Mouse (Mus musculus) testis, postnatal 10 days (tissue): ENCODE data around the gene Mta3.
A peak's percentile ranks its signal among the peaks of the same experiment; 100 is the strongest.

Experiments
- DNase-seq: peaks from one replicate; pipeline ENCODE4 v3.0.0; 2021; ENCODE audit warnings: low spot score

The Mta3 gene

DNA sequence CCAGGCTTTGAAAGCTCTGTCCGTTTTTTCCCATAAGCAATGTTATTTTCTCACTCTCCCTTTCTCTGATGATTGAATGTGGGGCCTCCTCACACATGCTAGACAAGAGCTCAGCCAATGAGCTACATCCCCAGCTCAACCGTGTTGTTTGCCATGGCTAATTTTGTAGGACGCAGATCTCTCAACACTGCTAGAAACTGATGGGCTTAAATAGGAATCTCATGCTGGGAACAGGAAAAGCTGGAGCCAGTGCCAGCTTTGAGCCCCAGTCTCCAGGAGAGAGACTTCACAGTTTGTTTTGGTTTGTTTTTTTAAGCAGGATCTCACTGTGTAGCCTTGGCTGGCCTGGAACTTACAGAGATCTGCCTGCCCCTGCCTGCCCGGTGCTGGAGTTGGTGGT lies 53.6 kb downstream of the Mta3 start:
- no peak for DNase-seq

DNA sequence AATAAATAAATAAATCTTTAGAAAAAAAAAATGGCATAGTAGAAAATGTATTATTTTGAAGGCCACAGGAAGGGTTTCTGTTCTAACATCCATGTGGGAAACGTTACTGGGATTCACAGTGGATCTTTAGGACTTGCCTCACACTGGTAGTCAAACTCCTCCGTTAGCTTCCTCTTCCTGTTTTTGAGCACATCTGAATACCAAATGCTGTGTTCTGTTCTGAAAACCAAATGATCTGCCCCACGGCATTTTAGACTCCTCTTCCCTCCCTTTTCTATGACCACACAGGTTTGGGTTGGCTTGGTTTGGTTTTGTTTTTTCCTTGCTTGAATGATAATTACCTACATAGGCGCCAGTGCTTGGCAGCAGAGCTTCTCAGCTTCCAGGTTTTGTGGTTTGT lies 58.6 kb downstream of the Mta3 start:
- DNase-seq = no peak

DNA sequence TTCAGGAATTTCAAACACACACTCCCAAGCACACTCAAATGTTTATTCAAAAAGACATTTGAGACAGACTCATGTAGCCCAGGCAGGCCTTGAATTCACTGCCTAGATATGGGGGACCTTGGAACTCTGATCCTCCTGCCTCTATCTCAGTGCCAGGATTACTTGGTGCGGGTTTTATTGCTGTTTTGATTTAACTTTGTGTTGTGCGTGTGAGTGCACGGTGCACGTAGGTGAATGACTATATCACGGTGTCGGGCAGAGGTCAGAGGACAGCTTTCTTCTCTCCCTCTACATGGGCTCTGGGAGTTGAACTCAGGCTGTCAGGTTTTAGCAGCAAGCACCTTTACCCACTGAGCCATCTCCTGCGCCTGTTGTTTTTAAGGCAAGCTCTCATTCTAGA lies 61.1 kb downstream of the Mta3 start:
- no peak for DNase-seq

DNA sequence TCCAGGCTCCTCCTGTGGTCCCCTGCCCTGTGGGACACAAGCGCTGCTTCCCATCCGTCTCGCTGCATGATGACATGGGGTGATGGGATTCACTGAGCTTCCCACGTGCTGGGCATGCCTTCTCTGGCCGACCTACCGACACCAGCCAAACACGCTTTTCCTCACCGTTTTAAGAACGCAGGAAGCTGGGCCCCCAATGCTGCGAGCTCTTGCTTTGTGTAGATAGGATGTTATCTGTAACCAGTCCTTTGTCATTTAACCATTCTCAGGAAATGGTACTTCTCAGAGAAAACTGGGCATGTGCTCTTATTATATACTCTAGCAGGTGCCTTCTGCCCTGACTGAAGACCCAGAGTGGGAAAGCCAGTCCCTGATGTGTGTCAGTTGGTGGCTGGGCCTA lies 62.3 kb downstream of the Mta3 start:
- DNase-seq = no peak

DNA sequence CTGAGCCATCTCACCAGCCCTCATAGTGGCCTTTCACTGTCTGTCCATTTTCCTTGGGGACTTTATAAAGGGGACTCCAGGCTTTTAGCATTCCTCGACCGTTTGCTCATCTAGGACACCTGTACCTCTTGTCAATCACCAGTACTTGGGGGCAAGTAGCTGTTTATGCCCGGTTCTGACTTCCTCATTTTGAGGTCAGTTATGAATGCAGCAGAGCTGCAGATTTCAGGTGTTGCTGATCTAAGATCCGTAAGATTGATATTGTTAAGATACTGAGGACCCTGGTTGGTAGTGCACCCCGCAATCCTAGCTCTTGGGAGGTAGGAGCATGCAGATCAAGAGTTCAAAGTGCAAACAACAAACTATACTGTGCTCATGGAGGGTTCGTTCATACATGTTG lies 64.4 kb downstream of the Mta3 start:
- DNase-seq = no peak

DNA sequence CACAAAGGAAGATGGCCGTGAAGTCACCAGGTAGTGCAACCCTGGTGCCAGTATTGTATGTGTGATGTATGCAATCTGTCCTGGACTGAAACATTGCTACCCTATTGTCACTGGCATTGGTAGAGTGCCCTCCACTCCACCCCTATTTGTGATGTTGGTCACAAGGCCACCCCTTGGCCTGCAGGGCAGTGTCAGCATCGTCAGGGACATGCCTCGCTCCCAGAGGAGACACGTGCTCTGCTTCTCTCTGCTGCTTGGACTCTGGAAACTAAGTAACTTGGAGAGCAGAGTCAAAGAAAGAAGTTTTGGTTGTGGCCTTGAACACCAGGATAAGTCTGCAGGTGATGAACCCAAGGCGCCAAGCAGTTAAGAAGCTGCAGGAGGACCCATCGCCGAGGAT lies 65.0 kb downstream of the Mta3 start:
- DNase-seq = no peak

DNA sequence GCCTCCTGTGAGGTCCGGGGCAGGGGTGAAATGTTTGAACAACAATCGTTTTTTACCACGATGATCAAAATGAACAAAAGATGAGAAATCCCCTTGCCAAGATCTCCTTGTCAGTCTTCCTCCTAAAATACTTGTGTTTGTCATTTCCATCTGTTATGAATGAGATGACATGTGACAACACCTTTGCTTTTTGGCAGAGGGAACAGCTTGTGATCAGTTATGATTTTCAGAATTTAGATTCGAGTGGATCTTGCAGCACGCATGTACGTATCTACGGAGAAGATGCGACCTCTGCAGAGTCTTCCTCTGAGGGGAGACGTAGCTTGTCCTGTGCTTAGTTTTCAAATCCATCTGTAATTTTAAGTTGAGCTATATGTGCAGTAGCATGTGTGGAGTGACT lies 66.1 kb downstream of the Mta3 start:
- no peak for DNase-seq

DNA sequence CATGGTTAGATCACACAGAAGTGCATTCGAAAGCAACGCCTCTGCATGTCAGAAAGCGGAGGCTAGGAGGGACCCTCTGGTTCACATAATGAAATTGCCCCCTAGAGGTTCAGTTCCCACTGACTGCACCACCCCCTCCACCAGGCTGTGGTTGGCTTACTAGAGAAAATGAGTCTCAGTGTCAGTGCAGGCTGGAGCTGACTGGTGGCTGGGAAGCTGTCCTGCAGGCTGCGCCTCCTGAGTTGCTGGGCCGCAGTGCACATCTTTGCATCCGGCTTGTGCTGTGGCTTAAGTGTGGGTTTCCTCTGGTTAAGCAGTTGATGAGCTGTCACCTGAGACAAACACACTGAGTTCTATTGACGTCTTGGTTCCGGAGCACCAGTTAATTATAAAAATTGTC lies 66.7 kb downstream of the Mta3 start:
- no peak for DNase-seq

DNA sequence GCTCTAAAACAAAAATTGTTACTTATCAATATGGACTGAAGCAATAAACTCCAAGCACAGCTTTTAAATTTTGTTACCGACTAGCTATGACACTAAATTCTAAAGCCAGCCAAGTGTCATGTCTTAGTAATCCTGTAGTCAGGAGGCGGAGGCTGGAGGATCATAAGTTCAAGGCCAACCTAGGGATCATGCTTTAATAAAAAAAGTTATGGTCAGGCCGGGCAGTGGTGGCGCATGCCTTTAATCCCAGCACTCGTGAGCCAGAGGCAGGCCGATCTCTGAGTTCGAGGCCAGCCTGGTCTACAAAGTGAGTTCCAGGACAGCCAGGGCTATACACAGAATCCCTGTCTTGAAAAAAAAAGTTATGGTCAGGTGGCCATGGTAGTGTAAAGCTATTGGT lies 71.0 kb downstream of the Mta3 start:
- DNase-seq = no peak

DNA sequence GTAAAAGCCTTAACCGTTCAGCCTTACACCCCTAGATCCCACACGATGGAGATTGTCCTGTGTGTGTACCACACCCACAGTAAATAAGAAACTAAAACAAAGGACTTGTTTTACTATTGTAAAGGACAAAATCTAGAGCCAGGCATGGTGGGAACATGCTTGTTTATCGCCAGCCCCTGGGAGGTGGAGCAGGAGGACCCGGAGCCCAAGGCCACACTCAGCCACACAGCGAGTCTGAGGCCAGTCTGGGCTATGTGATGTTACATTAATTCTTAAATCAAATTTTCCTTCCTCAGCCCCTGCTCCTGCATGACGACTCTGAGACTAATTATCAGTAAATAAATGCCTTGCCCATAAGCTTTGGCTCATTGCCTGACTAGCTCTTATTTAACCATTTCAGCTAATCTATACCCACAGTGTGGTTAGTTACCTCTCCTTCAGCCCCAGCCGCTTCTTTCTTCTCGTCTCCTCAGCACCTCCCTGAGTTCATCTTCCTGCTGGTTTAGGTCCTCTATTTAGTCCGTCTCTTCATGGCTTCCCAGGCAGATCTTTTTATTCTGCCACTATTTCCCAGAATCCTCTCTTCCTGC lies 71.6 kb downstream of the Mta3 start:
- peak; percentile 63 for DNase-seq

DNA sequence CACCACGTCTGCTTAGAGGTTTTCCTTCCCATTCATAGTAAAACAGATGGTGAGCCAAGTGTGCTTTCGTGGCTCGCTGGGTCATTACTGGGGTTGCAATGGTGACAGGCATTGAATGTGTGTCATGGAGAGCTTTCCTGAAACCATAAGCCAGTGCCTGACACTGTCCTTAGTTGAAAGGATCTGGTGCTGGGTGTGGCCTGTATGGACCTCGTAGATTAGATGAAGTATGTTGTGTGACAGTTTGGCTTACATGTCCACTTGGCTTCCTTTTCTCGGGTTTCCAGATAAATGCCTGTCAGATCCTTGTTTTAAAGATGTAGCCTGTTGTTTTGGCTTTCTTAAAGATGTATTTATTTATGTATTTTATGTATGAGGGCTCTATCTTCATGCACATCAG lies 74.3 kb downstream of the Mta3 start:
- DNase-seq = no peak

DNA sequence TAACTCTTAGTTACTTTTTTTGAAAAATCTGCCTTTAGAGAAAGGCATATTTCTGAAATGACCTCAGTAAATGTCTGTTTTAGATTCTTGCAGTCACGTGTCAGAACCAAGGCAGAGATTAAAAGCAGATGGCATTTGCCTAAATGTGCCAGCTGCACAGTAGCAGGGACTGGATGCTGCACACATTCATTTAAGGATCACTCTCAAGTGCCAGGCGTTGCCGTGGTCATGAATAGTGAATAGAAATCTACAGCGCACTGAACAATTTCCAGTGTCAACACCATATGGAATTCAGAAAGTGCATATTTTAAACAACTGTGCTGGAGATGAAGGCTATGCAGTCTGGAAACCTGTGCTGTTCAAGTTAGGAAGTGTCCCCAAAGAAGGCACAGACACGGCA lies 76.8 kb downstream of the Mta3 start:
- DNase-seq = no peak

DNA sequence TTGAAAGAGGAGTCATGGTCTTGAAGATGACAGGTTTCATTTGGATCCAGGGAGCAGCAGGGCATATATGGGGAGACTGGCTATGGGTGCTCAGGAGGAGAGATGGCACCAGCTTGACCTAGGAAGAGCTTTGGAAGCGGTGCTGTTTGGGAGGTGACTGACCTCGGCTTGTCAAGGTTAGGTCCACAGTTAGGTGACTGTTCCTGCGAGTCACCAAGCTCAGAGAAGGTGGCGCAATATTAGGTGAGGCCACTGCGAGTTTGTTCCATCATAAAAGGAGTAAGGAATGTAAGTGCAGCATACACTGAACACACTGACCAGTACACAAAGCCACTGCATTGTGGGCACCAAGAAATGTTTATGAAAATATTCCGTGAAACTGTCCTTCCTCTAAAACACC lies 80.5 kb downstream of the Mta3 start:
- no peak for DNase-seq

DNA sequence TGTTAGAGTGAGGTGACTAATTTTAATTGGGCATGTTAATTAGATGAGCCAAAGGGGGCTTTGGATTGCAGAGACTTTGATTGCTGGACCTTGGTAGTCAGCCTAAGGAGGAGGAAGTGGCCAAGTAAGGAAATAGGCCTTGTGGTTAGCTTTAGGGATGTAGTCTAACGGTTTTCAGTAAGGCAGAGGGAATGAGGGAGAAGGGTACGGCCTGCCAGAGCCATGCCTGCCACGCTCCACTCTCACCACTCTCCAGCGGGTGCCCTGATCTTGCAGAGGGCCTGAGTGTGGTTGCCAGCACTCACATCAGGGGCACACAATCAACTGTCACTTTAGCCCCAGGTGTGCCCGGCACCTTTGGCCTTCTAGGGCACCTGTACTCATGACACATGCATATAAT lies 84.2 kb downstream of the Mta3 start:
- DNase-seq = no peak

DNA sequence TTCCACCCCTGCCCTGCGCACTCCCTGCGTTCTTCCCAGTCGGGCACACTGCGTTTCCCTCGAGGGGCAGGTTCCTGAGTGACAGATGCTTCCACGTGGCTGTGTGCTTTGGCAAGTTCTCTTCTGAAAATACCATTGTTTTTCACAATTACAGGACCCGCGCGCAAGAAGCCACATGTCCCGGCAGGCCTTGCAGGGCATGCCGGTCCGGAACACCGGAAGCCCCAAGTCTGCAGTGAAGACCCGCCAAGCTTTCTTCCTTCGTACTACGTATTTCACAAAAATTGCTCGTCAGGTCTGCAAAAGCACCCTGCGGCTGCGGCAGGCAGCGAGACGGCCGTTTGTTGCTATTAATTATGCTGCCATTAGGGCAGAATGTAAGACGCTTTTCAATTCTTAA lies 86.4 kb downstream of the Mta3 start:
- DNase-seq = no peak

DNA sequence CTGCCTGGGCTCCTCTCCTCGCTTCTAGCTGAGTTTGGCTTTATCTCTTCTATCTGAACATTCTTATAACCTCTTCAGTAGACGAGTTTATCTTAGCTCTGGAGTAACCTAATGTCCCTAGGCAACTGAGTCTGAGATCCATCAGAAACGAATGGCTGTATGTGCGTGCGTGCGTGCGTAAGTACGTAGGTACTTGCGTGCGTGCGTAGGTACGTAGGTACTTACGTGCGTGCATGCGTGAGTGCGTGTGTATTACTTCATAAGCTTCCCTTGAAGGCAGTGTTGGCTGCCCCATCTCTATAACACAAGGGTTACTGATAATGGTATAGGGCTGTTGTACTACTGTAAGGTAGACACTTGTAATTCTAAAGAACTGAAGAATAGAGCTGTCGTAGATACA lies 89.2 kb downstream of the Mta3 start:
- no peak for DNase-seq

DNA sequence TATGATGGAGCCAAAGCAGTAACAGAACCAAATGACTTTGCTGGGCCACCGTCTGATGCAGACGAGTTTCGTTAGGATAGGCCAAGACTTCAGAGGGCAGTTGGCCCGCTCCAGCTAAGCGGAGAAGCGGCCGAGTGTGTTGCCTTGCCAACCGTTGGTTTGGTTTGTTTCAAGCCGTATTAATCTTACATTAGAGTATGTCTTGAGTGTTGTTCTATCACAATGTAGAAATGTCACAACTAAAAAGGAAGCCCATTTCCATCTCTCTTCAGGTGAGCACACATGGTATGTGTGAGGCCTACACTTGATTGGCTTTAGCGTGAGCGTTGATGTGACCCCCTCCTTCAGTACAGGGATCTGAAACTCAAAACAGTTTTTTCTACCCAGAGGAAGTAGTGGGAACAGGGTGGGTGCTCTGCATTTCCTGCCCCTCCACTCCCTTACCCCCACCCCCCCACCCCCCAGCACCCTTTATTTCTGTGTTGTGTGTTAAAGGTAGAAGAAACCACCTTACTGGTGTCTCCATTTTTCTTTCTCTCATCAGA lies 93.6 kb downstream of the Mta3 start:
- no peak for DNase-seq

DNA sequence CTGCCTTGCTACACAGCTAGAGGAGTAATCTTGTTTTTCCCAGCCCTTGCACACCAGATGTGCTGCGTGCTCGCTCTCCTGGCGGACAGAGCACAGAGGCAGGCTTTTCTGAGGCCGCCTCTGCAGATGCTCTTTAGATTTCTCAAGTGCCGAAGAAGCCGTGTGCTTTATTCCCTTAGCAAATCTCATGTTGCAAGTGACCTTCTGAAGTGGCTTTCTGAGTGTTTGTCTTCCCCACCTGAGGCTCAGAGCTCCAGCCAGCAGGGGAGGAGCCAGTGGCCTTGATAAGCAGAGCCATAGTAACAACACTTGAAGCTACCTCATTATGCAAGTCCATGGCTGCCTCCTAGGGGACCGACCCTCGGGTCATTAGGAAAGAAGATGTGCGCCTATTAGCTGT lies 98.0 kb downstream of the Mta3 start:
- DNase-seq = no peak

DNA sequence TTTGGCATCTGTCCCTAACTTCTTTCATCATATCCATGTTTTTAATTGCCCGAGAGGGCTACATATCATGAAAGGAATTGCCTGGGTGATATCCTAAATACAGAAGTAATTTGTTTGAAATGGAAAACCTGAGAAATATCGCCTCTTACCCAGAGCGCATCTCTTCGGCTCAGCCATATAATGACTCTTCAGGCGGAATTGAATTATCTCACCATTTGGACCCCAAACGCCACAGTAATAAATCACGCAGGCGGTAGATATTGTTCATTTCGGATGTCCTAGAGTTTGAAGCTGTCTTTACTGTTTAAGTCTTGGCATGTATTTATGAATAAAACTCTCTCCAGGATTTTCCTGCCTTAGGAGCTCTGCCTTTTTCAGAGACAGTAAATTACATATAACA lies 99.1 kb downstream of the Mta3 start:
- DNase-seq = no peak

DNA sequence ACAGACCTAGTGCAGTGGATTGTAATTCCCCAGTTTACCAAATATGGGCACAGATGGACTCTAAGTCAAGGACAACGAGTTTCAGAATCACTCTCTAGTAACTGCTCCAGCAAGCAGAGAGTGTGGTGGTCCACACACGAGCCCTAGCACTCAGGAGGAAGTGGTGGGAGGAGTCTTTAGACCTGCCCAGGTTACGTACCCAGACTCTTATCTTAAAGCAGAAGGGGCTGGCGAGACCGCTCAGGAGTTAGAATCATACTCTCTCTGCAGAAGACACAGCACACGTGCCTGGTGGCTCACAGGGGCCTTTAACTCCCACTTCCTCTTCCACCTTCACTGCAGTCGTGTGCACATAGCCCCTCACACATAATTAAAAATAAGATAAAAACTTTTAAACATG lies 101.4 kb downstream of the Mta3 start:
- no peak for DNase-seq

DNA sequence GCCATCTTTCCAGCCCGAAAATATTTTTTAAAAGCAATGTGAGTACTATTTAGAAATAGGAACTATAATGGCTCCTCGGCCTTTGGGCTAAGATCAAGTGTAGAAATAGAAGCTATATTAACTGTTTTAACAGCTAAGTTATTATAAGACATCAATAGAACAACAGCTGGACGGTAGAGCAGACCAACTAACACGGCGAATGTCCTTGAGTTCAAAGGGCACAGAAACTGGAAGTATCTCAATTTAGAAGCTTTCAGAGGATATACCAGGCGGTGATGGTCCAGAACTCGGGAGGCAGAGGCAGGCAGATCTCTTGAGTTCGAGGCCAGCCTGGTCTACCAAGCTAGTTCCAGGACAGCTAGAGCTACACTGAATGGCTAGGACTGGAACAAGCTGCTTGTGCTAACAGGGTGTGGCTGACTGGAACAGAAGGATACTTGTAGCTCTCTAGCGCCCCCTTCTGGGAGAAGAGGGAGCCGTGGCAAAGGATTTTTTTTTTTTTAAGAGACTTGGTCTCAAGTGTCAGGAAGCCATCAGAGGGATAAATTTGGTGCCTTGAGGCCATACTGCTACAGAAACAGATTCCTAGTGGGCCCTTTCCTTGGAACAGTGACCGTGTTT lies 101.9 kb downstream of the Mta3 start:
- peak; percentile 81 for DNase-seq

DNA sequence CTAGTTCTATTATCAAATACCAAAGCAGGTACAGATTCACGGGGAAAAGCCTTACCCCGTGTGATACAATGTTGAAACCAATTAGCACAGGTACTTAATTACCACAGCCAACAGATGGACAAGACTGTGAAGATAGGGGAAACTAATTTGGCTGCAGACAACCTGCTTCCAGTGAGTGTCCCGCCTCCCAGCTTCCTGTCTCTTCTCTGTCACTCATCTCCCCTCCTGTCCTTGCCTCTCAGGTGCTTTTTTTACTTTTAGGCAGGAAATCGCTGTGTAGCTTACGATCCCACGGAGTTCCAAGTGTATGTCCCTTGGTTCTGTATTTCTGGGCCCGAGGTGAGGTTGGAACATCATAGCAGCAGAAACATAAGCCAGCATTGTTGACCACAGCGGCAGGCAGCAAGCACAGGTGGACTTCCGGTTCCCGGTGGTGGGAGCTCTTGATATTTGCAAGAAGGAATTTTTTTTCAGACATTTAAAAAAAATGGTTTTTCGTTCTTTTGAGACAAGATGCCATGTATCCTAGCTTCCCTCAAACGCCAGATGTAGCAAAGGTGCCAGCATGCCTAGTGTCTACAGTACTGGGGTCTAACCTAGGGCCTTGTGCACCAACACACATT lies 102.6 kb downstream of the Mta3 start:
- DNase-seq = no peak

DNA sequence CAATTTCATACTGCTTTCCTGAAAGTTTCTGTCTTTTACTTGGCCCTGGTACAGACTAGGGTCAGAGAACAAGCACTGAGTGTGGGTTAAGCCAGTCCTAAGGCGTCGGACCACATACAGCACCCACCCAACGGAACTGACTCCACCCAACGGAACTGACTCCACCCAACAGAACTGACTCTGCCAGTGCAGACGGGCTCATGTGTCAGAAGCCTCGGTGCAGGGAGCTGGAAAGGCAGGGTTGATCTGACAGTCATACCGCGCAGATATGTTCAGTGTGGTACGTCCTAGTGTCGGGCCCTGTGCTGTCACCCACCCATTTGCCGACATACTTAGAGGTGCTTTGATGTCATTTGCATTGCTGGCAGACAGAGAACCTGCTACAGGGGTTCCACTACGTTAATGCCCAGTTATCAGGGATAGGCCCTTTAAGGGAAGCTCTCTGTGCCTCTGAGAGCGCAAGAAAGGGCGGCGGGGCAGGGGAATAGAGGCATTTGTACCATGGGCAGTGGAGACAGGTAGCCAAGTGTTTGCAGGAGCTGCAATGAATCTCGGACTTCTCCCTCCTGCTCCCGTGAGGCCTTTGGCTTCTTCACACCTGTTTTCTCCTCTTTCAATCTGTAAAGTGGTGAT lies 103.3 kb downstream of the Mta3 start:
- DNase-seq = no peak
